Mouse (Mus musculus) embryo, embryonic 9.5 days (tissue): Measurements from ENCODE around the gene Baiap2.

Experiments used
- DNase-seq: peaks from one replicate; pipeline ENCODE4 v3.0.0-alpha.2; 2017; ENCODE audit errors: extremely low spot score

Gene Baiap2

GRCm38 (mm10) chr11:119942727-119943427 lies at the start of gene Baiap2:
TSS of gene Baiap2 (plus strand) at chr11:119942763.
- peak; percentile 99 for DNase-seq

- DNase-seq, result no peak
These were observed 48.8 kb upstream of the Baiap2 start for GRCm38 (mm10) chr11:119893667-119894236.

- no peak for DNase-seq
These were observed 47.9 kb upstream of the Baiap2 start for GRCm38 (mm10) chr11:119894634-119895033.

- DNase-seq, result no peak
These were observed 45.5 kb upstream of the Baiap2 start for GRCm38 (mm10) chr11:119897041-119897440.

- no peak for DNase-seq
These were observed 43.6 kb upstream of the Baiap2 start for GRCm38 (mm10) chr11:119898976-119899375.

GRCm38 (mm10) chr11:119901174-119901573 lies 41.4 kb upstream of the Baiap2 start:
- no peak for DNase-seq

- DNase-seq, result no peak
These were observed 39.7 kb upstream of the Baiap2 start for GRCm38 (mm10) chr11:119902891-119903290.

GRCm38 (mm10) chr11:119904621-119905286 lies 37.8 kb upstream of the Baiap2 start:
- peak; percentile 77 for DNase-seq

- DNase-seq, result no peak
These were observed 36.8 kb upstream of the Baiap2 start for GRCm38 (mm10) chr11:119905794-119906193.

GRCm38 (mm10) chr11:119907006-119907650 lies 35.4 kb upstream of the Baiap2 start:
- DNase-seq, result no peak

GRCm38 (mm10) chr11:119907711-119908110 lies 34.9 kb upstream of the Baiap2 start:
- DNase-seq, result no peak

GRCm38 (mm10) chr11:119909436-119909835 lies 33.1 kb upstream of the Baiap2 start:
- peak; percentile 82 for DNase-seq

GRCm38 (mm10) chr11:119912845-119913244 lies 29.7 kb upstream of the Baiap2 start:
- DNase-seq, result no peak

GRCm38 (mm10) chr11:119913291-119913934 lies 29.1 kb upstream of the Baiap2 start, which contains the start of gene Chmp6:
TSS of gene Chmp6 (plus strand) at chr11:119913441.
- DNase-seq, result peak; percentile 90

- no peak for DNase-seq
These were observed 28.6 kb upstream of the Baiap2 start for GRCm38 (mm10) chr11:119913935-119914314.

GRCm38 (mm10) chr11:119914381-119914780 lies 28.2 kb upstream of the Baiap2 start:
- DNase-seq, result no peak

- no peak for DNase-seq
These were observed 26.9 kb upstream of the Baiap2 start for GRCm38 (mm10) chr11:119915666-119916065.

- DNase-seq, result no peak
These were observed 26.3 kb upstream of the Baiap2 start for GRCm38 (mm10) chr11:119916102-119916790.

GRCm38 (mm10) chr11:119916834-119917469 lies 25.6 kb upstream of the Baiap2 start:
- DNase-seq, result no peak

GRCm38 (mm10) chr11:119918521-119918920 lies 24.0 kb upstream of the Baiap2 start:
- no peak for DNase-seq

- DNase-seq, result no peak
These were observed 23.1 kb upstream of the Baiap2 start for GRCm38 (mm10) chr11:119919432-119919831.
